Mouse (Mus musculus) kidney, adult 10 weeks (tissue): ENCODE data around the gene Arhgap19. TPM values are rescaled to one million over a fixed set of nuclear protein-coding genes. Genes with fewer than 3 reads are reported as not detected.

ENCODE experiments used
- polyA plus RNA-seq: library from polyadenylated mRNA; stranded (reverse); fragments of 350-450 nt; fragmentation: Illumina TruSeq; extraction: RNeasy Lipid Tissue Mini Kit (QIAGEN cat#74804); gene quantifications from one replicate; pipeline ENCODE4 v1.2.3, GENCODE M21; 2014; ENCODE audit warnings: low read depth, low replicate concordance

The Arhgap19 gene
- 1.4 TPM for polyA plus RNA-seq

GRCm38 (mm10) chr19:41801742-41802369 is at the start of gene Arhgap19:
Gene Arhgap19, minus strand, starts transcription at chr19:41802047.

GRCm38 (mm10) chr19:41847992-41848851 is 46.4 kb upstream of the Arhgap19 start, which contains the start of gene Frat2:
Gene Frat2, minus strand, starts transcription at chr19:41848132.

GRCm38 (mm10) chr19:41829381-41830105 is 27.7 kb upstream of the Arhgap19 start, which contains the start of gene Frat1:
Gene Frat1, plus strand, starts transcription at chr19:41829970.

GRCm38 (mm10) chr19:41743396-41743795 is 58.5 kb downstream of the Arhgap19 start, which contains the start of gene Slit1:
Gene Slit1, minus strand, starts transcription at chr19:41743665.

Other genes with a start within 250 kb of the Arhgap19 start
- 2.0 TPM for gene Gm340, start 219.7 kb downstream of the Arhgap19 start, polyA plus RNA-seq
- gene Slit1, start 58.4 kb downstream of the Arhgap19 start, polyA plus RNA-seq, result not detected
- gene Frat1, start 27.9 kb upstream of the Arhgap19 start, polyA plus RNA-seq, result 0.32 TPM
- gene Frat2, start 46.1 kb upstream of the Arhgap19 start, polyA plus RNA-seq, result 0.73 TPM
- 0.32 TPM for gene Rrp12, start 94.1 kb upstream of the Arhgap19 start, polyA plus RNA-seq
- gene Pgam1, start 109.9 kb upstream of the Arhgap19 start, polyA plus RNA-seq, result 398 TPM
- 21.0 TPM for gene Exosc1, start 131.4 kb upstream of the Arhgap19 start, polyA plus RNA-seq
- 27.7 TPM for gene Zdhhc16, start 131.4 kb upstream of the Arhgap19 start, polyA plus RNA-seq
- 8.0 TPM for gene Mms19, start 179.1 kb upstream of the Arhgap19 start, polyA plus RNA-seq
- not detected for gene Ubtd1, start 179.7 kb upstream of the Arhgap19 start, polyA plus RNA-seq
- gene Ankrd2, start 234.0 kb upstream of the Arhgap19 start, polyA plus RNA-seq, result not detected
- 61.7 TPM for gene Hoga1, start 243.6 kb upstream of the Arhgap19 start, polyA plus RNA-seq